Mouse (Mus musculus) cerebellum, postnatal 10 days (tissue): ENCODE data around the gene Cacna2d2.
"Not testable (repeated sequence)": the region's sequence is repeated elsewhere in the genome, so short reads cannot be mapped to it uniquely, and the experiment has no call there.

Experiments
- DNase-seq, 2 experiments: peaks; one replicate each; pipeline ENCODE4 v3.0.0; 2021; ENCODE audit warnings: mixed read lengths in 2 of 2

The Cacna2d2 gene

DNA sequence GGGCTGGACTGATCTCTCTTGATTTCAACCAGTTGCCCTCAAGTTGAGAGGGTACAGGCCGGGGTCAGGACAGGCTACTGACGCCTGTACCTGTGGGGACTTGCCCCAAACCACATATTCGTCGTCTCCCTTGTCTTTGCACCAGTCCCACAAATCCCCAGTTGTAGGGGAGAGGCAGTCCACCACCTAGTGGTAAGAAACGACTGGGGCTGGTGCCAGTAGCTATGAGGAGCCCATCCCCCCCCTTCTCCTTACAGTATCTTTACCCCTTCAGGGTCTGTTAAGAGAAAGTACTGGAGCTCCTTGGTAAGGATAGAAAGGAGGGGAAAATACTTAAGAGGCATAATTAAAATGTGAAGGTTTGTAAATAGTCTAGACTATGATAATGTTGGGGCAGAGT, 166.1 kb downstream of the Cacna2d2 start:
- not testable (repeated sequence) for DNase-seq

DNA sequence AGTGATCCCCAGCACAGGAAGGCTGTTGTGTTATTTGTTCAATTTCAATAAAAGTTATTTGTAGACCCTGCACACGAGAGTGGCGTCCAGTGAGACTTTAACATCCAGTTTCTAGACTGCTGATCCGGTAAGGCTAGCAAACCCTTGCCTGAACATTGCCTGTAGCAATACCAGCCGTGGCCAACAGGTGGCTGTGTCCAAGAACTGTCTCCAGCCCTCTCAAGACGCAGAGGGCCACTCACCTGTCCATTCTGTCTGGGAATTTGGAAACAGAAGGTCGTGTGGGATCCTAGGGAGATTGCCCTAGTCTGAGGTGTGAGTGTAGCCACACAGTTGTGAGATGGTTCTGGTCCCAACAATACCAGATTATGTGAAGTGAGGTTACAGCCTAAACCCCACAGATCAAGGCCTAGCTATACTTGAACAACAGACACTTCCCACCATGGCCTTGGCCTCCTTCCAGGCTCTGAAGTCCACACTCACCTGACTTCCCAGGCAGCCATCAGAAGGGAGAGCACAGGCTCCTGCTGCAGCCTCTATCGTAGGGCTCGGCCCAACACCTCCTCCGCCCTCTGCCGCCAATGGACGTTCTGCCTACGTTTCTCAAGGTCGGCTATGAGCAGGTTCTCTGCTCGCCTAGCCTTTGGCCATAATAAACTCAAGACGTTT, 166.8 kb downstream of the Cacna2d2 start:
- peak; percentile 89 to 92 for DNase-seq

DNA sequence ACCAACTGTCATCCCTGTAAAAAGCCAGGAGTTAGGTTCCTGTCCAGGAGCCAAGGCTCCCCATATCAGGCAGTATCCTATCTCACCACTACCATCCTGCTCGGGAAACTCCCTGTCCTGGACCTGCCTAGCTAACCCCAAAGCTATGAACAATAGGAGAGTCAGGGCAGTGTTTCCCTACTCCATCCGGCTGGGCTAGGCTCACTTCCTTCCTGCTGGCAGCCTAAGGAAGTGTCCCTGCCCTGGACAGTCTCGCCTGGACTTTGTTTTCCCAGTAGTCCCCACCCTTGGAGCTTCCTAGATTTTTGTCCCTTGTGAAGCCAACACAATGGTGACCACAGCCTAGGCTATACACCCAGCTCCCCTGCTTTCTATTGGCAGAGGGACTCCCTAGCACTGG, 167.4 kb downstream of the Cacna2d2 start:
- DNase-seq, result no peak

DNA sequence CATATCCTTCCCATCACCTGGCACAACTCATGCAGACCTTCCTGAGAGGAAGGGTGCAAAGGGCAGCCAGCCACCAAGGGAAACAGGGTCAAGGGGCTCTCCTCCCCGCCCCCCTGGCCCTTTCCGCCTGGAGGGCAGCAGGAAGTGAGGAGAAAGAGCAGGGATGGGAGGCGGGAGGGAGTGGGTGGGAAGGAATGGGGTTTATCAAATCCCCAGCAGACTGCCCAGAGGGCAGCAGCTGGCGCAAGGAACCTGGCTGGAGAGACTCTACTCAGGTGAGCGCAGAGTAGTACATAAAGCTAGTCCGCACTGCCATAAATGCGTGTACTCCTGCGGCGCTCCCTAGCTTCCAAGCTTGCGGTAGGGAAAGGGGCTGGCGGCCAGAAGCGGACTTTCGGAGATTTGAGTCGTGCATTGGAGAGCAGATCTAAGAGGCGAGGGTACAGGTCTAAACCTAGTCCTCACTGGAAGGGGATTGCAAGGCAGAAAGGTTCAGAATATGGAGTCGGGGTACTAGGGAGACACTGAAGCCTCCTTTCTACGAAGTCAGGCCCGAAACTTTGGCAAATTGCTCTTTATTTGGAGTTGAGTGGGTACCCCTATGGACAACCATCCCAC, 168.4 kb downstream of the Cacna2d2 start, which contains the start of gene Hyal2:
Gene Hyal2, plus strand, starts transcription at position 244 of the 618 bp plus-strand sequence.
- DNase-seq, result no peak

DNA sequence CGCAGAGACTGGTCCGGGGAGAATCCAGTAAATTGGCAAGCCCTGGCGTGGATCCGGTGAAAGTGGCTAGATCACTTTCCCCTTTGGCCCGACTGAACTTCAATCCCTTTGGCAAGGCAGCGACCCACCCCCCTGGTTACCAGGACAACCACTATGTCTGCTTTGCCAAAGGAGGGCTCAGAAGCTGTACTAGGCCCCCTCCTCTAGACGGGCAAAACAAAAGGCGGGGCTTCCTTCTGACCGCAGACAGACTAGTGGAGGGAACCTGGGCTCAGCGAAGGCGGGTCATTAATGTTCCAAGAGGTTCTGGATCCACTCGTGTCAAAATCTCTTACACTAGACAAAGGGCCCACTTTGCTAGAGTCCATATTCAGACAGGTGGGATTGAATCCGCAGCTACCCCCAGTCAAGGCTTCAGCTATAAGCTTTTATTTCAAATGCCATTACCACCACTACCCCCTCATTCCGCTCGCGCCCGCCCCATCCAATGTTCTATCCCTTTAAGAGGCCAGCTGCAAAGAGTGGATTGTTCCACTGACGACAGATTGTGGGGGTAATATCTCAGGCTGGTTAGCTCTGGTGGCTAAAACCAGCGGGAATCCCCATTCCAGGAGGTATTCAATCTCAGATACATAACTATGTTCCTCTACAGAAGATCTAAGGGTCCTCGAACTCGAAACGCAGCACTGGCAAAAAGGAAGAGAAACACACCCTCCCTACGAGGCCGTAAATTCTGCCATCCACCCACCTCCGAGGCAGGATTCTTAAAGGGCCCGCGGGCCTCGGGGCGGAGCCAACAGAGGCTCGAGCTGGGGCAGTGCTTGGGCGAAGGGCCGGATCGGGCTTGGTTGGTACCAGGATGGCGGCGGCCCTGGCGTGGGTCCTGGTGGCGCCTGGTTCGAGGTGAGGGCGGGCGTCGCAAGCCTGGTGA, 169.2 kb downstream of the Cacna2d2 start:
- peak; percentile 90 to 92 for DNase-seq

DNA sequence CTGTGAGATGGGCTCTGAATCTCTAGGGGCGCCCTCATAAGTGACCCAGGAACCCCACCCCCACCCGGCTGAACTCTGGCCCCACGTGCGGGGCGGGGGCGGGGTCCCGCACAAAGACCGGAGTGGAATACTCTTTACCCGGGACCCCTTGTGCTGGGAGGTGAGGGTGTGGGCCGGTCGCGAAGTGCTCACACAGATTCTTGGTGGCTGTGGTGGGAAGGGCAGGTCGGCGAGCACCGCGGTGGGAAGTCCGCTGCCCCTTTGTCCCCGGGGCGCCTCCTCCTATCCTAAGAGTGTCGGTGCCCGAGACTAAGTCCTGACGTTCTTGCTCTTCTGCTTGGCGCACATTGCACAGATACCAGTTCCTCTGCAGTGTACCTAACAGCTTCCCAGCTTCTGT, 169.9 kb downstream of the Cacna2d2 start:
- no peak for DNase-seq

DNA sequence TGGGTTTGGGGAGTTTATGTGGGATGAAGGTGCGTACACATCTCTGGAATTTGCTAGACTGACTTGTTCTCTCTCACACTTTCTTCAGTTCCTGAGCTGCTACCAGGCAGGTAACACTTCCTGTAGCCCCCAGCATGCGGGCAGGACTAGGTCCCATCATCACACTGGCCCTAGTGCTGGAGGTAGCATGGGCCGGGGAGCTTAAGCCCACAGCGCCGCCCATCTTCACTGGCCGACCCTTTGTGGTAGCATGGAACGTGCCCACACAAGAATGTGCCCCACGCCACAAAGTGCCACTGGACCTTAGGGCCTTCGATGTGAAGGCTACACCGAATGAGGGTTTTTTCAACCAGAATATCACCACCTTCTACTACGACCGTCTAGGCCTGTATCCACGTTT, 170.6 kb downstream of the Cacna2d2 start:
- DNase-seq, result no peak

DNA sequence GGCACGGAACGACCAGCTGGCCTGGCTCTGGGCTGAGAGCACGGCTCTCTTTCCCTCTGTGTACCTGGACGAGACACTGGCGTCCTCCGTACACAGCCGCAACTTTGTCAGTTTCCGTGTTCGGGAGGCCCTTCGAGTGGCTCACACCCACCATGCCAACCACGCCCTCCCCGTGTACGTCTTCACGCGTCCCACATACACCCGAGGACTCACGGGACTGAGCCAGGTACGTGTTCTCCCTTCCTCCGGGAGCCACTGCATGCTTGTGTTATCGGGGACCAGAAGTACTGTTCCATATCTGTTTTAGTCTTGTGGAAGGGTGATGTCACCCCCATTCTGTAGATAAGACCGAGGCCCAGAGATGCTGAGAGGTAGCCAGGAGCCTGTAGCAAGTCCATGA, 171.4 kb downstream of the Cacna2d2 start:
- DNase-seq, result no peak

DNA sequence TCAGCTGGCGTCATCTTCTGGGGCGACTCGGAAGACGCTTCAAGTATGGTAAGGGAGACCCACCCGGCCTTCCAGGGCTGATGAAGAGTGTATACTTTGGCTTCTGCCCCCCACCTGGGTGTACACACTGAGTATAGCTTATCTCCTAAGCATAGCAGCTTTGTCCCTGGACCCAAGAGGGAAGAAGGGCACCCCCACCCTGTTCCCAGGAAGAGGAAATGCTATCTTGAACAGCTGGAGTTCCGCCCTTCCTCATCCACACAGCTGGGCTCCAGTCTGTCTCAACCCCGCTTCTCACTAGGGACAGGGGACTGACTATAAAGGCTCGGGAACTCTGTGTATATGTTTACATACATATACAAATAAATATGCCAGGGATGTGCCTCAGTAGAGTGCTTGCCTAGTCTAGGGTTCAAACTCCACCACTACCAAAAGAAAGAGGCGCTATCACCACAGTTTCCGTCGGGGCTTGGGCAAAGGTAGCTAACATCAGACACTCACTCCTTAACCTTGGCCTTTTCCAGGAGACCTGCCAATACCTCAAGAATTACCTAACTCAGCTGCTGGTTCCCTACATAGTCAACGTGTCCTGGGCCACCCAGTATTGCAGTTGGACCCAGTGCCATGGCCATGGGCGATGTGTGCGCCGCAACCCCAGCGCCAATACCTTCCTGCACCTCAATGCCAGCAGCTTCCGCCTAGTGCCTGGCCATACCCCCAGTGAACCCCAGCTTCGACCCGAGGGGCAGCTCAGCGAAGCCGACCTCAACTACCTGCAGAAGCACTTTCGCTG, 172.3 kb downstream of the Cacna2d2 start:
- DNase-seq, result no peak

DNA sequence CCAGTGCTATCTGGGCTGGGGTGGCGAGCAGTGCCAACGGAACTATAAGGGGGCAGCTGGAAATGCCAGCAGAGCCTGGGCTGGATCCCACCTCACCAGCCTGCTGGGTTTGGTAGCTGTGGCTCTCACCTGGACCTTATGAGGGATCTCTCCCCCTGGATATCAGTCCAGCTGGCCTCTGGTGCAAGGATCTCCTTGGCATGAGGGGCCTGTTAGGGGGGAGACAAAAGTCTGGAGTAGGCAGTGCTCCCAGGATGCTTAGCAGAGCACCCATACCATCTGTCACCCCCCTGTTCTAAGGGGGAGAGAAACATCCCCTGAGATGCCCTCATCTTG, 172.9 kb downstream of the Cacna2d2 start:
- no peak for DNase-seq

DNA sequence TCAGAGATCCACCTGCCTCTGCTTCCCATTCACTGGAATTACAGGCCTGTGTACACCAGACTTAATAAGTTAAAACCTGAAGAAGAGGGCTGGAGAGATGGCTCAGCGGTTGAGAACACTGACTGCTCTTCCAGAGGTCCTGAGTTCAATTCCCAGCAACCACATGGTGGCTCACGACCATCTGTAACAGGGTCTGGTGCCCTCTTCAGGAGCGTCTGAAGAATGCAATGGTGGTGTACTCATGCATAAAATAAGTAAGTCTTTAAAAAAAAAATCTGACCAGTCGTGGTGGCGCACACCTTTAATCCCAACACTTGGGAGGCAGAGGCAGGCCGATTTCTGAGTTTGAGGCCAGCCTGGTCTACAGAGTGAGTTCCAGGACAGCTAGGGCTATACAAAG, 174.4 kb downstream of the Cacna2d2 start:
- not testable (repeated sequence) for DNase-seq

DNA sequence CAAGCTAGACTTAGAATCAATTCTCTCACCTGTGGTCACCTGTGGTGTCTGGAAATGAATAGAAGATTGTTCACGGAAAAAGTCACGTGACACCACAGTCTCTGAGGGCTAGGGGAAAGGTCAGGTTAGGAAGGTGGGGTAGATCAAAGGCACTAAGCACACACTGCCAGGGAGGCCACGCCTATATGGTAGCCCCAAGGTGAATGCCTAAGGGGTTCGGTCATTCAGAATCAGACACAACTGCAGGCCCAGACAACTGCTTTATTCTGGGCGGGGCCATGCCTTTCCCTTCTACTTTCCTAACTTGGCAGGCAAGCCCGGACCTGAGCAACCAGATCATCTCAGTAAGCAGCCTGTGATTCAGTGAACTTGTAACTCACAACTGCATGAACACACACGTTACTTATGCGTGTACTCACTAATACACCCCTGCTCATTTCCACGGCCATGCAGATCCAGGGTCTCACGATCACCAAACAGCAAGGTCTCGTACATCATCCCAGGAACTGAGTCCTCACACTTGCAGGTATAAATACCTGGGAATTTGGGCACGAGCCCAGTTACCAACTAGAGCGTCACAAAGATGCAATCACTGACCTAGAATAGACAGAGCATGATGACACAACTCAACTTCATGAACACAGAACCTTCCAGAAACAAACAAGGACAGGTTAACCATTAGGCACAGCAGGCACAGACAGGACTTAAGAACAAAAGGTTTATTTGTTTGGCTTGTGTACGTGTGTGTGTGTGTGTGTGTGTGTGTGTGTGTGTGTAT, 176.4 kb downstream of the Cacna2d2 start:
- DNase-seq, result peak; percentile 64 to 72

DNA sequence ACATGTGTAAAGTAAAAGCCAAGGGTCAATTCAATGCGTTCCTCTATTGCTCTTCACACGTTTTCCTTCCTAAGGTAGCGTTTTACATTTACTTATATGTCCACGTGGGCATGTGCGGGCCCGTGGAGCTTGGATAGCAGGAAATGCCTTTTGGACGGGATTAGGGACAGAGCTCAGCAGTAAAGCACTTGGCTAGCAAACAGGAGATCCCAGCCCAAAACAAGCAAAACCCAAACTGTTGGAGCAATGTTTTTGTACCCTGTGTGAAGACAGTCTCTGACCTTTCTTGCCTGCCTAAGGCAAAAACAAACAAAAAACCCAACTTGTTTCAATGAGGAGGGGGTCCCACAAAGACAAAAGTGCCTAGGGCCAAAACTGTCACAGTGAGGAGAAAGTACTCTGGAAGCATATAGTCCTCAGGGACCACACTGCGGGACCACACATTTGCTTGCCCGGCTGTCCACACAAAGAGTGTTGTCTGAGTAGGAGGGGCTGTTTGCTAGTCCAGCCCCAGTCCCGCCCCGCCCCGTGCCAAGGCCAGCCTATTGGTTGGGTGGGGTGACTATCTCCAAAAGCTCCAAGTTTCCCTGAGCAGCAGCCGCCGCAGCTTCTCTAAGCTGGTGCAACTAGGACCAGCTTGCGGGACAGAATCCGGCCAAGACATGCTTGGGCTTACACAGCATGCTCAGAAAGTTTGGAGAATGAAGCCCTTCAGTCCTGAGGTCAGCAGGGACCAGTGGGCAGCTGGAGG, 177.1 kb downstream of the Cacna2d2 start, which contains the start of gene Hyal1:
Gene Hyal1, plus strand, starts transcription at position 571 of the 751 bp plus-strand sequence.
- DNase-seq, result peak; percentile 81 to 87

DNA sequence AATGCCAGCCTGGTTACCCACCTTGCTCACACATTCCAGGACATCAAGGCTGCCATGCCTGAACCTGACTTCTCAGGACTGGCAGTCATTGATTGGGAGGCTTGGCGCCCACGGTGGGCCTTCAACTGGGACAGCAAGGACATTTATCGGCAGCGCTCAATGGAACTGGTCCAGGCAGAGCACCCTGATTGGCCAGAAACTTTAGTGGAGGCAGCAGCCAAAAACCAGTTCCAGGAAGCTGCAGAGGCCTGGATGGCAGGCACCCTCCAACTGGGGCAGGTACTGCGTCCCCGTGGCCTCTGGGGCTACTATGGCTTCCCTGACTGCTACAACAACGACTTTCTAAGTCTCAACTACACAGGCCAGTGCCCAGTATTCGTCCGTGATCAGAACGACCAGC, 178.5 kb downstream of the Cacna2d2 start:
- peak in 1 of 2 experiments; percentile 23 for DNase-seq

DNA sequence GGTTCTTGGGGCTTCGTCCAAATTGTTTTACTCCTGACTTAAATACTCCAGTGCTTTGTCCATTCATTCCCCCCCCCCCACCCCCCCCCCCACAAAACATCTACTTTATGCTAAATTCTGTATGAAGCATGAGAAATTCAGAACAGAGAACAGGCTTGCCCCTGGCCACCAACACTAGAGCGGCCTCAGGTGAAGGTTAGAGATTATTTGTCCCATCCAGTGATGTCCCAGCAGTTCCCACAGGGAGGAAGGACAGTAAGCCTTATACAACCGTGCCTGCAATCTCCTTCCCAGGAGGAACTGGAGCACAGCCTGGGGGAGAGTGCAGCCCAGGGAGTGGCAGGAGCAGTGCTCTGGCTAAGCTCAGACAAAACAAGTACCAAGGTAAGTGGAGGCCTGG, 179.2 kb downstream of the Cacna2d2 start, which contains the start of gene Naa80:
Gene Naa80, plus strand, starts transcription at position 301 of the 400 bp plus-strand sequence.
- no peak for DNase-seq
